Mouse (Mus musculus) G1E-ER4 (cell line): ENCODE data around the gene Mgat2. TPM values are rescaled to one million over a fixed set of nuclear protein-coding genes. Genes with fewer than 3 reads are reported as not detected.

Experiments
- GATA1 ChIP-seq: IDR thresholded peaks from one replicate; pipeline ENCODE4 v1.8.0; 2012; ENCODE audit warnings: low read length, inconsistent platforms
- polyA plus RNA-seq: library from polyadenylated mRNA; stranded (reverse); fragments of >175 nt; gene quantifications from 2 replicates; pipeline ENCODE4 v1.2.3, GENCODE M21; 2012

Gene Mgat2
- polyA plus RNA-seq, 1 experiment = 49.3 TPM

DNA sequence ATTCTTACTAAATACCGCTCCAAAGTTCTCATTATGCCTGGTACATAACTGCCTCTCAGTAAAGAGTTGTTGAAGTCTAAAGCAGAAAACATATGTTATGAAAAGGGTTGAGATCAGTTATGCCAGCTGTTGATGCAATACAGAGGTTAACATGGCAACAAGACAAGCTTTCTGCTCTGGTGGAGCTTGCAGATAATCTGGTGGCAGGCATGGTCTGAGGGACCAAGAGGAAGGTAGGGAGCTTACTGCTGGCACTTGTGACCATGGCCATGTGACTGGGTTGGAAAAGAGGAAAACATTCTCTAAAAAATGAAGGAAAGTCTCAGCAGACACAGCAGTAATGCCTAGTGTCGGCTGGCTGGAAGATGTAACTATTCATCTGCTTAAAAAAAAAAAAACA, 12.7 kb upstream of the Mgat2 start:
- no peak for TF ChIP-seq GATA1

DNA sequence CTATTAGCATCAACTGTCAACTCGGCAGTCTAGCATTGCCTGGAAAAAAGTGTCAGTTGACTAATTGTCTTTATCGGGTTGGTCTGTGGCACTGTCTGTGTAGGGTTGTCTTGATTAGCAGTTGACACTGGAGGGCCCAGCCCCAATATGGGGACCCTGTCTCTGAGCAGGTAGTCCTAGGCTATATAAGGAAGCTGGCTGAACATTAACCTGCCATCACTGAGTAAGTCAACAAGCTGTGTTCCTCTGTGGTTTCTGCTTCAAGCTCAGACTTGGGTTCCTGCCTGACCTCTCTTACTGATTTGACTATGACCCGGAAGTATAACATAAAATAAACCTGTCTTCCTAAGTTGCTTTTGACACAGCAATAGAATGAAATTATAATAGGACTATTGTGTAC, 8.0 kb upstream of the Mgat2 start:
- TF ChIP-seq GATA1 = no peak

GRCm38 (mm10) chr12:69177526-69177925, 6.4 kb upstream of the Mgat2 start:
- no peak for TF ChIP-seq GATA1

GRCm38 (mm10) chr12:69179371-69179770, 4.6 kb upstream of the Mgat2 start:
- TF ChIP-seq GATA1 = no peak

- no peak for TF ChIP-seq GATA1
Measured at GRCm38 (mm10) chr12:69181800-69182199, 2.2 kb upstream of the Mgat2 start.

DNA sequence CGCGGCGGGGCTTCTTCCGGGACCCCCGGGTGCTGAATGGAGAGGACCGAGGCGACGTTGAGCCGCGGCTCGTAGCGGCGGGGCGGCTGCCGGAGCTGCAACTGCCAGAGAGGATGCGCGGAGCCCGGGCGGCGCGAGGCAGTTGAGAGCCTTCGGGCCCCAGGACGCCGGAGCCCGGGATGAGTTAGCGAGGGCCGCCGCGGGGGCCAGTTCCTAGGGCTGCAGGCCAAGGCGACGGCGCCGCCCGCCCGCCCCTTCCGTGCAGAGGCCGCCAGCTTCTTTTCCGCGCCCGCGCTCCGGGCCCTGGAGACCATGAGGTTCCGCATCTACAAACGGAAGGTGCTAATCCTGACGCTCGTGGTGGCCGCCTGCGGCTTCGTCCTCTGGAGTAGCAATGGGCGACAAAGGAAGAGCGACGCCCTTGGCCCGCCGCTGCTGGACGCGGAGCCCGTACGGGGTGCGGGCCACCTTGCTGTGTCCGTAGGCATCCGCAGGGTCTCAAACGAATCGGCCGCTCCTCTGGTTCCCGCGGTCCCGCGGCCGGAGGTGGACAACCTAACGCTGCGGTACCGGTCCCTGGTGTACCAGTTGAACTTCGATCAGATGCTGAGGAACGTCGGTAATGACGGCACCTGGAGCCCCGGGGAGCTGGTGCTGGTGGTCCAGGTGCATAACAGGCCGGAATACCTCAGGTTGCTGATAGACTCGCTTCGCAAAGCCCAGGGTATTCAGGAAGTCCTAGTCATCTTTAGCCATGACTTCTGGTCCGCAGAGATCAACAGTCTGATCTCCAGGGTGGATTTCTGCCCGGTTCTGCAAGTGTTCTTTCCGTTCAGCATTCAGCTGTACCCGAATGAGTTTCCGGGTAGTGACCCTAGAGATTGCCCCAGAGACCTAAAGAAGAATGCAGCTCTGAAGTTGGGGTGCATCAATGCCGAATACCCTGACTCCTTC, 662 bp downstream of the Mgat2 start:
- no peak for TF ChIP-seq GATA1

DNA sequence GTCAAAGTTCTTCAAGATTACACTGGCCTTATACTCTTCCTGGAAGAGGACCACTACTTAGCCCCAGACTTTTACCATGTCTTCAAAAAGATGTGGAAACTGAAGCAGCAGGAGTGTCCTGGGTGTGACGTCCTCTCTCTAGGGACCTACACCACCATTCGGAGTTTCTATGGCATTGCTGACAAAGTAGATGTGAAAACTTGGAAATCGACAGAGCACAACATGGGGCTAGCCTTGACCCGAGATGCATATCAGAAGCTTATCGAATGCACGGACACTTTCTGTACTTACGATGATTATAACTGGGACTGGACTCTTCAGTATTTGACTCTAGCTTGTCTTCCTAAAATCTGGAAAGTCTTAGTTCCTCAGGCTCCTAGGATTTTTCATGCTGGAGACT, 1.4 kb downstream of the Mgat2 start:
- TF ChIP-seq GATA1 = no peak

- TF ChIP-seq GATA1 = no peak
Measured at GRCm38 (mm10) chr12:69186811-69187471, 3.0 kb downstream of the Mgat2 start.

- no peak for TF ChIP-seq GATA1
Measured at GRCm38 (mm10) chr12:69190074-69190473, 6.1 kb downstream of the Mgat2 start.

DNA sequence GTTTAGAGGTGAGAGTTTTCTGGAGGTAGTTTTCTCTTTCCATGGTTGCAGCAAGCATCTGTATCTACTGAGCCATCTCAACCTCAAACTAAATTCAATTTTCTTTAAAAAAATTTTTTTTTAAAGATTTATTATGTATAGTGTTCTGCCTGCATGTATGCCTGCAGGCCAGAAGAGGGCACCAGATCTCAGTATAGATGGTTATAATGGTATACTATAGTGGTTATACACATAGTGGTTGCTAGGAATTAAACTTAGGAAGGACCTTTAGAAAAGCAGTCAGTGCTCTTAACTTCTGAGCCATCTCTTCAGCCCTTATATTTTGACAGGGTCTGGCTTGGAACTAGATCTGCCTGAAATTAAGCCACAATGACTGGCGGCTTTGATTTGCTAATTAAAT, 6.6 kb downstream of the Mgat2 start:
- TF ChIP-seq GATA1 = no peak

- no peak for TF ChIP-seq GATA1
Measured at GRCm38 (mm10) chr12:69191396-69191795, 7.4 kb downstream of the Mgat2 start.

DNA sequence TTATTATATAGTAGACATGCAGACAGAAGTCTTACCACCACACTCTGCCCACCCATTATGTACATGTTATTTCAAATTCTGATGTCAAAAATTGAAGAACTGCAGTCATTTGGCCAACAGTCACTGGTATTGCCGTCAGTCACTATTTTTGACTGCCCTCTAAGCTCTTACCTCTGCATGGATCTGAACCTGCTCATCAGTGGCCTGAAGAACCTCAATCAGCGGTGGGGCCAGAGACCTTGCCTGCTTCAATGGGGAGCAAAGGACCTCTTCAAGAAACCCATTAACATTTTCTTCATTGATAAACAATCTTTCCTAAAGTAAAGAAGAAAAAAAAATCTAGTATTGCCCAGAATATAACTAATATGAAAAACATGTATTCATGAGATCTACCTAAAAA, 8.7 kb downstream of the Mgat2 start:
- TF ChIP-seq GATA1 = no peak

GRCm38 (mm10) chr12:69196444-69197377, 12.8 kb downstream of the Mgat2 start, which contains the start of gene Gm49383:
Gene Gm49383 (minus strand): TSS chr12:69197104.
- TF ChIP-seq GATA1 = no peak

GRCm38 (mm10) chr12:69197378-69198163, 13.6 kb downstream of the Mgat2 start:
- TF ChIP-seq GATA1 = no peak

DNA sequence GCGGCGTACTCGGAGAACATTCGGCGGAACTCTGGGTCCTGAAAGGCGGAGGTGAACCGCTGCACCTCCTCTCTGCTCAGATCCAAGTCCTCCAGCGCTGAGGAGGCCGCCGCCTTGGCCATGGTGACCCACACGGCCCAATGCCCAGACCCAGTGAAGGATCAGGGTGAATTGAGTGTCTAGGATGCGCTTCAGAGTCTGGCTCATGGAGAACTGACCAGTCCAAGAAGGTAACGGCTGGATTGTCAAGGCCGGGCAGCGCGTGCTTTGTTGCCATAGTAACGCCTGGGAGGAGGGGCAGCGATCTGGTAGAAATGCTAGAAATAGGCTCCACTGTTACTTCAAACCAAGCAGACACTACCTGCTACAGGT, 14.2 kb downstream of the Mgat2 start, which contains the start of gene Dnaaf2:
Gene Dnaaf2 (minus strand): TSS at position 266 of the 372 bp plus-strand sequence.
- no peak for TF ChIP-seq GATA1

DNA sequence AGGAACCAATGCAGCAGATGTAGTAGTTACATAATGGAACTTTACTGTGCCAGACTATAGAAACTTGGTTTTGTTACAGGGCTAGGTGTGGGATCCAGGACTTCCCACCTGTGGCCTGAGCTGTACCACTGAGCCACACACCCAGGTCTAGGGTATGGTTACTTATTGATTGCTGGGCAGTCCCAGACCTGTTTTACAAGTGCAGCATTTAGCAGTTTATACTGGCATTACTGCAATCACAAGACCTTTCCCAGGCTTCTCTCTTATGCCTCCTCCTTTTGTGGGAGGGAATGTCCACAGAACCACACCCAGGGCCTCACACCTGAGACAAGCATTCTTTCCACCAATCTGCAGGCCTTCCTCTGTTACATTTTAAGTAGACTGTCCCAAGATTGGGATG, 15.0 kb downstream of the Mgat2 start:
- TF ChIP-seq GATA1 = no peak
